Mouse (Mus musculus): ENCODE measurements around the gene Ppil6. TPM values are rescaled to one million over a fixed set of nuclear protein-coding genes. Genes with fewer than 3 reads are reported as not detected.

Gene Ppil6
- polyA plus RNA-seq, 1 experiment = not detected

DNA sequence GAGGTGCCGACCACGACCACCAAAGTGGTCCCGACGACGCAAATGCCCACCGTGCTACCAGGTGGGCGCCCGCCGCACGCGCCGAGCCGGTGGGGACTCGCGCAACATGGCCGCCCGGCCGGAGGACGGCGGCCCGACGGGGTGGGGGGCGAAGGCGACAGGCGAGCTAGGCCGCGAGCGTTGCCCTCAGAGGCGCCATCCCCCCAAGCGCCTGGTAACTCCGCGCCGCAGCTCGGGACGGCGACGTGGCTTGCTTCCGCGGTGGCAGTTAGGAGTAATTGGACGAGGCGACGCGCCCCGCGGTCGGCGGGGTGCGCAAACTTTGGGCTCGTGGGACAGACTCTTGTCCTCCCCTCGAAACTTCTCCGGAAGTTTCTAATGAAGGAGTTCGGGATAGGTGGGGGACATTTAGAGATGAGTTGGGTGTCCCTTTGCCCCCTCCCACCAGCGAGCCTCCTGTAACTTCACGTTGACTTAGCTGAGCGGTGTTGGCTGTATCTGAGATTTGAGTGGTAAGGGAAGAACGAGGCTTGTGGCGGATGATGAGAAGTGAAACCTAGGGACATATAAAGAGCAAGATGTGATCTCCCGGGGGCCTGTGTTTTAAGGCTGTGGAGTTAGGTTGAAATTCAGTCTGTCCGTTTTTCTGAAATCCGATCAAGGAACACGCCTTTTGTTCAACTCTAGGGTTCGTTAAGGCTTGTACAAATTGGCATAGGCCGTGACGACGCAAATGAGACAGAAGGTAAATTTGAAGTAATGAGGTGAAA lies 29.6 kb downstream of the Ppil6 start:
- H3K4me1 ChIP-seq (ENCODE audit: control insufficient read depth, insufficient read depth, low read length) = no peaks in the 10 kb centered on the region; the same call in 1 of the 2 replicates
- TF ChIP-seq POLR2A (IDR thresholded peaks at IDR 0.05; ENCODE audit: low read depth, low read length) = peak; percentile 32; the same call in 1 of the 2 replicates
- no peak for TF ChIP-seq CTCF (IDR thresholded peaks at IDR 0.05; ENCODE audit: borderline replicate concordance, insufficient read depth, low read length)
- H3K27ac ChIP-seq (ENCODE audit: insufficient read depth, low read length) = peak overlapping the region; percentile 93
- peak overlapping the region; percentile 95 for H3K4me3 ChIP-seq (ENCODE audit: insufficient read depth, low read length)

GRCm38 (mm10) chr10:41520410-41520673 lies 30.1 kb downstream of the Ppil6 start:
- H3K4me1 ChIP-seq (ENCODE audit: control insufficient read depth, insufficient read depth, low read length) = no peaks in the 10 kb centered on the region; the same call in 1 of the 2 replicates
- TF ChIP-seq POLR2A (IDR thresholded peaks at IDR 0.05; ENCODE audit: low read depth, low read length) (no peak), CTCF (IDR thresholded peaks at IDR 0.05; ENCODE audit: borderline replicate concordance, insufficient read depth, low read length) (no peak)
- H3K4me3 ChIP-seq (ENCODE audit: insufficient read depth, low read length) = peak overlapping the region; percentile 95
- H3K27ac ChIP-seq (ENCODE audit: insufficient read depth, low read length) = no peak overlapping the region

- TF ChIP-seq POLR2A (IDR thresholded peaks at IDR 0.05; ENCODE audit: low read depth, low read length) (no peak), CTCF (IDR thresholded peaks at IDR 0.05; ENCODE audit: borderline replicate concordance, insufficient read depth, low read length) (no peak)
- H3K4me3 ChIP-seq (ENCODE audit: insufficient read depth, low read length) = no peak overlapping the region
- H3K4me1 ChIP-seq (ENCODE audit: control insufficient read depth, insufficient read depth, low read length) = no peaks in the 10 kb centered on the region; the same call in 1 of the 2 replicates
- no peak overlapping the region for H3K27ac ChIP-seq (ENCODE audit: insufficient read depth, low read length)
Observed at GRCm38 (mm10) chr10:41523386-41523785, 33.1 kb downstream of the Ppil6 start.

GRCm38 (mm10) chr10:41525696-41526095 lies 35.5 kb downstream of the Ppil6 start:
- Histone ChIP-seq H3K4me3 (ENCODE audit: insufficient read depth, low read length) (no peak overlapping the region), H3K27ac (ENCODE audit: insufficient read depth, low read length) (no peak overlapping the region), H3K4me1 (ENCODE audit: control insufficient read depth, insufficient read depth, low read length) (no peaks in the 10 kb centered on the region; the same call in 1 of the 2 replicates)
- TF ChIP-seq CTCF (IDR thresholded peaks at IDR 0.05; ENCODE audit: borderline replicate concordance, insufficient read depth, low read length) (no peak), POLR2A (IDR thresholded peaks at IDR 0.05; ENCODE audit: low read depth, low read length) (no peak)

- no peaks in the 10 kb centered on the region for H3K4me1 ChIP-seq (ENCODE audit: control insufficient read depth, insufficient read depth, low read length)
- no peak overlapping the region for H3K4me3 ChIP-seq (ENCODE audit: insufficient read depth, low read length)
- TF ChIP-seq POLR2A (IDR thresholded peaks at IDR 0.05; ENCODE audit: low read depth, low read length) (no peak), CTCF (IDR thresholded peaks at IDR 0.05; ENCODE audit: borderline replicate concordance, insufficient read depth, low read length) (no peak)
- H3K27ac ChIP-seq (ENCODE audit: insufficient read depth, low read length) = no peak overlapping the region
Observed at GRCm38 (mm10) chr10:41529972-41530371, 39.7 kb downstream of the Ppil6 start.

DNA sequence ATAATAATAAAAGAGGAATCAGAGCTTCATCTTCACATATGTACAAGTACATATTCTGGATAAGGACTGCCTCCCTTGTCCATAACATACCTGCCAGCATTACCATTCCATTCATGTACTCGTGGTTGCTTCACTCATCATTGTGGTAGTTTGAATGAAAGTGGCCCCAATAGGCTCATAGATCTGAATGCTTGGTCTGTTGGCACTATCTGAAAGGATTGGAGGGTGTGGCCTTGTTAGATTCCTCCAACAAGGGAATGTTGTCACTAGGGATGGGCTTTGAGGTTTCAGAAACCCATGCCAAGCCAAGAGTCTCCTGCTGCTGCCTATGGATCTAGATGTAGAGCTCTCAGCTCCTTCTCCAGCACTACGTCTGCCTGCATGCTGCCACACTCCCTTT lies 45.8 kb downstream of the Ppil6 start:
- no peak overlapping the region for H3K4me3 ChIP-seq (ENCODE audit: insufficient read depth, low read length)
- no peak for TF ChIP-seq CTCF (IDR thresholded peaks at IDR 0.05; ENCODE audit: borderline replicate concordance, insufficient read depth, low read length)
- TF ChIP-seq POLR2A (IDR thresholded peaks at IDR 0.05; ENCODE audit: low read depth, low read length) = no peak

GRCm38 (mm10) chr10:41536714-41537113 lies 46.5 kb downstream of the Ppil6 start:
- H3K4me3 ChIP-seq (ENCODE audit: insufficient read depth, low read length) = no peak overlapping the region
- H3K4me1 ChIP-seq (ENCODE audit: control insufficient read depth, insufficient read depth, low read length) = no peaks in the 10 kb centered on the region
- TF ChIP-seq CTCF (IDR thresholded peaks at IDR 0.05; ENCODE audit: borderline replicate concordance, insufficient read depth, low read length) (no peak), POLR2A (IDR thresholded peaks at IDR 0.05; ENCODE audit: low read depth, low read length) (no peak)
- no peak overlapping the region for H3K27ac ChIP-seq (ENCODE audit: insufficient read depth, low read length)

More for the DNA sequence above, 45.8 kb downstream of the Ppil6 start:
- Histone ChIP-seq H3K4me1 (ENCODE audit: control insufficient read depth, insufficient read depth, low read length) (no peaks in the 10 kb centered on the region), H3K27ac (ENCODE audit: insufficient read depth, low read length) (no peak overlapping the region)

GRCm38 (mm10) chr10:41537226-41537982 lies 47.2 kb downstream of the Ppil6 start:
- H3K4me1 ChIP-seq (ENCODE audit: control insufficient read depth, insufficient read depth, low read length) = no peaks in the 10 kb centered on the region
- no peak for TF ChIP-seq CTCF (IDR thresholded peaks at IDR 0.05; ENCODE audit: borderline replicate concordance, insufficient read depth, low read length)
- no peak for TF ChIP-seq POLR2A (IDR thresholded peaks at IDR 0.05; ENCODE audit: low read depth, low read length)
- no peak overlapping the region for H3K27ac ChIP-seq (ENCODE audit: insufficient read depth, low read length)
- no peak overlapping the region for H3K4me3 ChIP-seq (ENCODE audit: insufficient read depth, low read length)

DNA sequence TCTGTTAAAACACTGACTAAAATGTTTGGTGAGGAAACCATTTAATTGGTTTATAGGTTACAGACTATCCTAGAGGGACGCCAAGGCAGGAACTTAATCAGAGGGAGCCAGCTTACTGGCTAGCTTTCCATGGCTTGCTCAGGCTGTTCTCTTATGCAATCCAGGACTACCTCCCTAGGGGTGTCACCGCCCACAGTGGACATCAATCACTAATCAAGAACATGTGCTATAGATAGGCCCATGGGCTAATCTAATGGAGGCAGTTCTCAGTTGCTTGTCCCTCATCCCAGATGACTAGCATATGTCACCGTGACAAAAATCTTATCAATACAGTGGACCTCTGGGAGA lies 47.7 kb downstream of the Ppil6 start:
- Histone ChIP-seq H3K4me3 (ENCODE audit: insufficient read depth, low read length) (no peak overlapping the region), H3K4me1 (ENCODE audit: control insufficient read depth, insufficient read depth, low read length) (no peaks in the 10 kb centered on the region), H3K27ac (ENCODE audit: insufficient read depth, low read length) (no peak overlapping the region)
- TF ChIP-seq POLR2A (IDR thresholded peaks at IDR 0.05; ENCODE audit: low read depth, low read length) (no peak), CTCF (IDR thresholded peaks at IDR 0.05; ENCODE audit: borderline replicate concordance, insufficient read depth, low read length) (no peak)

DNA sequence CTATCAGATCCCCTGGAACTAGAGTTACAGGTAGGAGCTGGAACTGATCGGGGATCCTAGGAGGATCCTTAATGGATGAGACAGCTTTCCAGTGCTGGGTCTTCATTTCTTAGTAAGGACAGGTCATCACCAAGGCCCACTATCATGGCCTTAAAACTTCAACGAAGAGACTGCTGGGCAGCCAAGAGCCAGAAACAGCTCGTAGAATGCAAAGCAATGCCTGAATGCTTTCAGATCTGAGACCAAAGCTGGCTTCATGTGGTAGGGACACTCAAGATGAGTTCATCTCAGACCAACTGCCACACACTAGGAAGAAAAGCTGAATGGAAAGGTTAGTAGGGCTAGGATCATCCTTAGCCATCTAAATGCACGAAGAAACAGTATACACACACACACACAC lies 48.7 kb downstream of the Ppil6 start:
- H3K4me3 ChIP-seq (ENCODE audit: insufficient read depth, low read length) = no peak overlapping the region
- TF ChIP-seq CTCF (IDR thresholded peaks at IDR 0.05; ENCODE audit: borderline replicate concordance, insufficient read depth, low read length) (no peak), POLR2A (IDR thresholded peaks at IDR 0.05; ENCODE audit: low read depth, low read length) (no peak)
- no peak overlapping the region for H3K27ac ChIP-seq (ENCODE audit: insufficient read depth, low read length)
- no peaks in the 10 kb centered on the region for H3K4me1 ChIP-seq (ENCODE audit: control insufficient read depth, insufficient read depth, low read length)
